Mouse (Mus musculus) retina, adult 2 months (tissue): Measurements from ENCODE around the gene Atp5f1.
"Not testable (repeated sequence)": the region's sequence is repeated elsewhere in the genome, so short reads cannot be mapped to it uniquely, and the experiment has no call there.

Source experiments
- DNase-seq: peaks from one replicate; pipeline ENCODE4 v3.0.0-alpha.2; 2012; ENCODE audit warnings: low read depth, low spot score

The Atp5f1 gene

GRCm38 (mm10) chr3:105931095-105931494, 28.8 kb downstream of the Atp5f1 start:
- DNase-seq, result no peak

- no peak for DNase-seq
Measured at GRCm38 (mm10) chr3:105929821-105930220, 30.1 kb downstream of the Atp5f1 start.

DNA sequence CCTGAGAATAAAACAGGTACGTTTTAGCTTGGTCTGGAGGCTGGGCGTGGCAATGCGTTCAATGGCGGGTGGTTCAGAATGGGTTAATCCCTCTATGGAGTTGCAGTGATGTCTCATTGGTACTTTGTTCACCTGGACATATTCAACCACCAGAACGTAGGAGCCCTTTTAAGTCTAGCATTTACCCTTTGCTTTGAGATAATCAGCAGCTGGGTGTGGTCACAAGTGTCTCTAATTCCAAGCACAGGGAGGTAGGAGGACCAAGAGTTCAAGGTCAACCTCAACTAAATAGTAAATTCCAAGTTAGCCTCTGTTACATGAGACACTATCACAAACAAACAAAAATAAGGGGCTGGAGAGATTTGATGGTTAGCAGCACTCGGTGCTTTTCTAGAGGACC, 31.1 kb downstream of the Atp5f1 start:
- no peak for DNase-seq

- DNase-seq, result no peak
Measured at GRCm38 (mm10) chr3:105928195-105928569, 31.7 kb downstream of the Atp5f1 start.

GRCm38 (mm10) chr3:105927561-105928194, 32.2 kb downstream of the Atp5f1 start:
- DNase-seq, result no peak

- no peak for DNase-seq
Measured at GRCm38 (mm10) chr3:105924616-105925015, 35.3 kb downstream of the Atp5f1 start.

DNA sequence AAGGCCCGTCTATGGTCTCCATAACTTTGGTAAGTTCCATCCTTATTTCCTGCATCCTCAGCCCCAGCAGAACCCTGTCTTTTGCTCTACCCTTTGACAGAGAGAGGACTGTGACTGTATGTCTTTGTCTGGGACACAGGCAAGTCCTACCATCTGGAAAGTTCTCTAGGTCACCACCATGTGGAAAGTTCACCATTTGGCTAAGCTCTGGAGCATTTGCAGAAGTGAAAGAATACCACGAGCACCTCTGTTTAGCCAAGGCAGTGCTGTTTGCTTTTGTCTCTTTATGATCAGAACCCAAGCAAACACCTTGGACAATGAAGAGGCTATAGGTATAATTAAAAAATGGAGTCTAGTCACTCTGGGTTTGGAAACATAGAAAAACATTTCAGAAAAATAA, 37.9 kb downstream of the Atp5f1 start:
- no peak for DNase-seq

DNA sequence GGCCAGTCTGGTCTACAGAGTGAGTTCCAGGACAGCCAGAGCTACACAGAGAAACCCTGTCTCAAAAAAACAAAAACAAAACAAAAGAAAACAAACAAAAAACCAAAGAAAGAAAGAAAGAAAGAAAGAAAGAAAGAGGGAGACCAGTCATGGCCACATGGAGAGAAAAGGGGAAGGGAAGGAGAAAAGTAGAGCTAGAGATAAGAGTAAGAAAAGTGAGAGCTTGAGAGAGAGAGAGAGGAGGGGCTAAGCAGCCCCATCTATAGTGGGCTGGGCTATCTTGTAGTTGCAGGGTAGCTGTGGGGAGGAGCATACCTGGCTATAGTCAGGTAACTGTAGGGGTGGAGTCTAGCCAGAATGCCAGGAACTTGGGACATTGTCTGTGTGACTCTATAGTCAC, 39.2 kb downstream of the Atp5f1 start:
- not testable (repeated sequence) for DNase-seq

- no peak for DNase-seq
Measured at GRCm38 (mm10) chr3:105918355-105918745, 41.5 kb downstream of the Atp5f1 start.

- no peak for DNase-seq
Measured at GRCm38 (mm10) chr3:105917656-105918354, 42.1 kb downstream of the Atp5f1 start.

DNA sequence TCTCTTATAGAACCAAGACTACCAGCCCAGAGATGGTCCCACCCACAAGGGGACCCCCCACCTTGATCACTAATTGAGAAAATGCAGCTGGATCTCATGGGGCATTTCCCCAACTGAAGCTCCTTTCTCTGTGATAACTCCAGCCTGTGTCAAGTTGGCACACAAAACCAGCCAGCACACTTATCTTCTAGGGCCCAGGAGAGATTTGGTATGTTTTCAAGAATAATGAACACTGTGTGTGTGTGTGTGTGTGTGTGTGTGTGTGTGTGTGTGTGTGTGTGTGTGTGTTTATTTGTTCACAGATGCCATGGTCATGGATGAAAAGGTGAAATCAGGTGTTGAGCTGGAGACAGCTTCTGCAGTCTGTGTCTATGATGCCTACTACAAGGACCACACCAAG, 43.4 kb downstream of the Atp5f1 start:
- DNase-seq, result not testable (repeated sequence)

DNA sequence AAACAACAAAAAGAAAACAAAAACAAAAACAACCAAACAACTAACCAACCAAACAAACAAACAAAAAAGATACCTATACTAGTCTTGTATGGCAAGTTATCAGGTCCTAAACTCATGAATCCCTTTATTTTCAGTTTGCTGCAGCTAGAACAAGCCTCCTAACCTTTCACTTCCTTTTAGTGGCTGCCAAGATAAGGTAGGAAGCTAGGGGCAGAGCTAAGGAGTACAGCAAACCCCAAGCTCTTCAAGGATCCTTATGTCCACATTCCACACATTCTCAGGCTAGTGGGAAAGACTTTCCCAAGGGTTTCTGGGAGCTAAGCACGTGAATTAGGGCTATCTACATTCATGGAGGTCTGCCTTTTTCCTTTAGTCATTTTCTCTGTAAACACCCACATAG, 44.6 kb downstream of the Atp5f1 start:
- DNase-seq, result no peak

DNA sequence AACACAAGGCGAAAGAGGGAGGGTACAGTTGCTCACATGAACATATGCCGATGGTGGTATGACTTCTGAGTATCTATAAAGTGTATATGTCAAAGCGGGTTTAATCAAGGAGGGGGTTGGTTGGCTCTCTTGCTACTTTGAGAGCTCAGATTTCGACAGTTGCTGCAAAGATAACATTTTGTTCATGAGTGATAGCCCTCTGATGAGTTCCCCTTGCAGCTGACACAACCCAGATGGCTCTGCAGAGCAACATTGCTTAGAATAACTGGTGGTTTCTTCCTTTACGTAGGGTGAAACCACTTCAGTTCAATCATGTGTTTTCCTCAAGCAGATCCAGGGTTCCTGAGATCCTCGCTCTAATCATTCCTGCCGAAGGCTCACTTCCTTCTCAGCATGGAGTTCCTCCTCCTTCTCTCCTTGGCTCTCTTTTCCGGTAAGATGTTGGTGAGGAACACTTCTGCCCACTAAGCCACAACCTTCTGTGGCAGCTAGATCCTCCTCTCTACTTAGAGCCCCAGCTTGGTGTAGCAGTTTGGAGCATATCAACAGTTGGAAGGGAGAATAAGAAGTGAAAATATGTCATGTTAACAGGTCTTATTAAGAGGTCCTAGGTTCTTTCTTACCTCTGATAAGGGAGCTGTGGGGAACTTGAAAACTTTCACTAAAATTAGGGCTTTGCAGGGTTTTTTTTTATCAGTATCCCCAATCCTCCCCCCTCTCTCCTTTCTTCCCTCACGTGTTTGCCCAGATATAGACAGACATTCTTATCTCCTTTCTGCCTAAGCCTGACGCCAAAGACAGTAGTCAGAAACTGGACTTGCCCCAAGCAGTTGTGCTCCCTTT, 45.8 kb downstream of the Atp5f1 start:
- DNase-seq, result no peak

DNA sequence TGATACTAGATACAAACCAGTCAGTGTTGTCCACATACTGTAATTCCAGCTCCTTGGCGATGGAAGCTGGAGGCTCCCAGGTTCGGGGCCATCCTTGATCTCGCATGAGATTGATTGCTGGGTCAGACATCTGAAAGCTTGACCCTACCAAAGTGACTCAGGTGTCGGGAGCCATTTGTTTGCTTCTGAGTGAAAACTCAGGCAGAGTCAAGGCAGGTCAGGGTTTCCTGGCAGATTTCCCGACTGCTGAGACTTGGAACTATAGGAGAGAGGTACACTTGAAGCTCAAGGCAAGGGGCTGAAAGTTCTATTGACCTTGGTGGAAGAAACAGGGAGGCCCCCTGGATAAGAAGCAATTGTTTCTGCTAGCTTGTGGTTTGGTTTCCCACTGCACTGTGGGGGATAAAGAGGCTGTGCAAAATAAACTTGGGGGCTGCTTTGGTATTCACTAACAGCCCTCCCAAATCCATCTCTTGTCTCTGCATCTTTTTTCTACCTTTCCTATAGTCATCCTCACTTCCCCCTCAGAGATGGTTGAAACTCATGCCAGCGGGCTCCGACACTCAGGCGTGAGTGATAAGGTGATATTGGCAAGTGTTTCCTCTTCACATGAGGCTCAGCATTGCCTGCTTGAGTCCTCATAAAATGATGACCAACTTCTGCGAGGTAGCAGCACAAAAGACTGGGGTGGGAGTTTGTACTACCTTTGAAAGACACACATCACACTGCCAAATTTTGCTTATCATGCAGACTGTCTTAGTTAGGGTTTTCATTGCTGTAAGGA, 47.6 kb downstream of the Atp5f1 start:
- no peak for DNase-seq

DNA sequence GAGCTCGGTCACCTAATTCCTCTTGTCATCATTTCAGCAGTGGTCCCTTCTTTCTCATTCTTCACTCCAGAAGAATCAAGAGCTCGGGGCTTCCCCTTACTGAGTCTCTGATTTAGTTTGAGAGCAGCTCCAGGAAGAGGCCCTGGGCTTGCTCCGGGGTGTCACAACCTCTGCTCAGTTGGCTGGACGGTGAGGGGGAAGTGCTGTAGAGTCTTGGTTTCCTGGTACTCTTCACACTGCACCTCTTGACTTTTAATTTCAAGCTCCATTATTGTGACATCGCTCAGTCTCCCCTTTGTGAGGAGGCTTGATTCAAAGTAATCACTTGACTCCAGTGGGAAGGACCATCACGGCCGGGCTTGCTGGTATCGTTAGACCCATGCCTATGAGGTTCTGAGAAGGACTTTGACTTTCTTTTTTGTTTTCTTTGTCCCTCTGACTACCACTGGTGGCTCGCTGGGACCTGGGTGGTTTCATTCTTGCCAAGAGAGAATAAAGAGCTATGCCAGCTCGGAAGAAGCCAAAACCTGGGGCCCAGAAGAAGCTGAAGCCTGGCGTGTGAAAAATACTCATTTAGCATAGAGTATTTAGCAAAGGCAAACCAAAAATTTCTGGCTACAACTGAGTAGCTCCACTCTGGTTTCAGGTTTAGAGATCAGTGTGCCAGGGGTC, 49.2 kb downstream of the Atp5f1 start:
- no peak for DNase-seq

- no peak for DNase-seq
Measured at GRCm38 (mm10) chr3:105908976-105909375, 50.9 kb downstream of the Atp5f1 start.

DNA sequence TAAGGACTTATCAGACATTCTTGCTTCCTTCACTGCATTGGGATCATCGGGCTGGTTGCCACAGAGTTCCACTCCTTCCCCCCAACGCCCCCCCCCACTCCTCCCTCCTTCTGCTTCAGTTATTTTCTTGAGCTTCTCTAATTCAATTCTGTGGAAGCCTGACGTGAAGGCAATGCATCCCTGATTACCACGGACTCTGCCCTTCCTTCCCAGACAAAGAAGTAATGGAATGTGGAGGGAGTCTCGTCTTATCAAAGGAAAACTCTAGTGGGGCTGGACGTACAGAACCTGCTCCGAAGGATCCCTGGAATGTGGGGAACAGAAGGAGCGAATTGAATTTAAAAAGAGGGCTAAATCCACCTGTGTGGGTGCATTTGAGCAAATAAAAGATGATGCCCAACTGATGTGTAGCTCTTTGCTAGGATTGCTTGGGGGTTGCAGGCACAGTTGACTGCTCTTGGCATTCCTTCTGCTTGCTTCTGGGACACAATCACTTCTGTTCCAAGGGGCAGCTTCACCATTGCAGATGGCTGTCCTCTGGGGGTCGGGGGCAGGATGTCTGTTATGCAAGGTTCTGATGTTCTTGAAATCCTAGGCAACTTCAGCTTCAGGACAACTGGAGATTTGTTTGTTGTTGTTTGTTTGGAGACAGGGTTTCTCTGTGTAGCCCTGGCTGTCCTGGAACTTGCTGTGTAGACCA, 51.8 kb downstream of the Atp5f1 start:
- no peak for DNase-seq

DNA sequence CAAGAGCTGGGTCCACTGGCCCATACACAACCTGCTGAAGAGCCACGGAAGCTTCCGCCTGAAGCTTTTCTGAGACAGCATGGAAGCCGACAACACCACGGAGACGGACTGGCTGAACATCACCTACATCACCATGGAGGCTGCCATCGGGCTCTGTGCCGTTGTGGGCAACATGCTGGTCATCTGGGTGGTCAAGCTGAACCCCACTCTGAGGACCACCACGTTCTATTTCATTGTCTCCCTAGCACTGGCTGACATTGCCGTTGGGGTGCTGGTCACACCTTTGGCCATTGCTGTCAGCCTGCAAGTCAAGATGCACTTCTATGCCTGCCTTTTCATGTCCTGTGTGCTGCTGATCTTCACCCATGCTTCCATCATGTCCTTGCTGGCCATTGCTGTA, 55.2 kb downstream of the Atp5f1 start:
- no peak for DNase-seq

DNA sequence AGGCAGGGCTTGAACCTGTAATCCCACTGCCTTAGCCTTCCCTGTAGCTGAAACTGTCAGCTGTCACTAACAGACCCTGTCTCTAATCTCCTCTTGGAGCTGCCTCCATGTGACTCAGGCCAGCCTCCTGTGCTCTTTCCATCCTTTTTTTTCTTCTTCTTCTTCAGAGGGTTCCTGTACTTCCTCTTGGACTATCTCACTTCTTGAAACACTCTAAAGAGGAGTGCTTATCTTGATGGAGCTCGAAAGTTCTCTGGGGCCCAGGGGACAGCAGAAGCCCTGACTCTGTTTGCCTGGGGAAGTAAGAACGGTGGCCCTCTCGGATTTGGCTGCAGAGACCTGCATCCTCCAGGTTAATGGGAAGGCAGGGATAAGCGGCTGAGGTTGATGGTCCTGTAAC, 55.7 kb downstream of the Atp5f1 start:
- no peak for DNase-seq

DNA sequence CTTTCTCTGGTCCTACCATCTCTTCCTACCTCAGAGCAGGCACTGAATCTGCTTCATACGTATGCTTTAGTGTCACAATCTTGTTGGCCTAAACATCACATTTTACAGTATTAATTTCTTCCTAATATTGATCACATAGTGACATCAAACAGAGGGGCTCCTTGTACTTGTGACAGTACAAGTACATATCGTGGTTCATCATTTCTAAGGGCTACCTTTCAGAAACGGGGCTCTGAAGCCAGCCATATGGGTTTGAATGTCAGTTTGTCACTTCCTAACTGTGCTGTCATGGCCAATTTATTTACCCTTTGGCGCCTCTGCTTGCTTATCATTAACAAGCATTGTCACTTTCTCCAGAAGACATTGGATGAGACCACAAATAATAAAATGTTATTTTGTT, 58.4 kb downstream of the Atp5f1 start:
- no peak for DNase-seq

DNA sequence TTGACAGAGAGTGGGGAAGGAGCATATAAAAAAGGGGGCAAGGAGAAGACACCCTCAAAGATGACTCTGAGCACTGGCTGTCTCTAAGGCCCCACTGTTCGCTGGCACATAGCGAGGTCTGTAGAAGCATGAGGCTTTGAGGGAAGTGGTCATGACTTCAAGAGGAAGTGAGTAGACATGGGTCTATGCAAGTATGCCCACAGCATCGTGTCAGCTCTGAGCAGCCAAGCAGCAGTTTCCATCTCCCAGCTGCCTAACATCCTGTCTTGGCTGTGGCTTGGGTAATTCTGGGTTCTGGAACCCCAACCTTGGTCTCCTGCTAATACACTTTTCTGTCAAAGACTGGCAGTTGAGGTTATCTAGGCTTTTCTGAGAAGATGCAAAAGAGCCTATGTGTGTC, 59.2 kb downstream of the Atp5f1 start:
- DNase-seq, result no peak
